Mouse (Mus musculus) limb, embryonic 14.5 days (tissue): Measurements from ENCODE around the gene Mthfd1l. TPM values are rescaled to one million over a fixed set of nuclear protein-coding genes. Genes with fewer than 3 reads are reported as not detected.

Experiments used
- ATAC-seq: fragments of 200-750 bp; cut with Nextera tagmentation; 2 replicates; pipeline ENCODE4 v1.8.0; 2017; ENCODE audit warnings: low read depth, moderate number of reproducible peaks, moderate TSS enrichment; ENCODE audit not compliant: low FRiP score
- DNase-seq: peaks from one replicate; pipeline ENCODE4 v3.0.0-alpha.2; 2015; ENCODE audit warnings: low spot score
- H3K27ac ChIP-seq: fragments of 300-500 bp; sonication (generic); replicated peaks from 2 replicates; pipeline ENCODE4 v1.5.1; 2014; ENCODE audit warnings: low read depth, mild to moderate bottlenecking, low read length, moderate library complexity, mixed read lengths
- H3K27me3 ChIP-seq: fragments of 300-500 bp; sonication (generic); 2 replicates; pipeline ENCODE4 v1.6.1; 2014; ENCODE audit warnings: low read length, mixed read lengths; ENCODE audit not compliant: control insufficient read depth, insufficient read depth
- H3K36me3 ChIP-seq: fragments of 300-500 bp; sonication (generic); 2 replicates; pipeline ENCODE4 v1.6.1; 2014; ENCODE audit warnings: mild to moderate bottlenecking, low read length, moderate library complexity, mixed read lengths; ENCODE audit not compliant: control insufficient read depth, insufficient read depth
- H3K4me1 ChIP-seq: fragments of 300-500 bp; sonication (generic); 2 replicates; pipeline ENCODE4 v1.6.1; 2014; ENCODE audit warnings: antibody characterized with exemption, low read length, mixed read lengths; ENCODE audit not compliant: control insufficient read depth, insufficient read depth
- H3K4me2 ChIP-seq: fragments of 300-500 bp; sonication (generic); replicated peaks from 2 replicates; pipeline ENCODE4 v1.6.1; 2014; ENCODE audit warnings: low read depth, mild to moderate bottlenecking, low read length, moderate library complexity; ENCODE audit not compliant: severe bottlenecking
- H3K4me3 ChIP-seq: fragments of 300-500 bp; sonication (generic); replicated peaks from 2 replicates; pipeline ENCODE4 v1.5.1; 2014; ENCODE audit warnings: low read length
- H3K9ac ChIP-seq: fragments of 300-500 bp; sonication (generic); 2 replicates; pipeline ENCODE4 v1.6.1; 2014; ENCODE audit warnings: mild to moderate bottlenecking, low read depth, low read length, moderate library complexity; ENCODE audit not compliant: severe bottlenecking
- H3K9me3 ChIP-seq: fragments of 300-500 bp; sonication (generic); 2 replicates; pipeline ENCODE4 v1.6.1; 2016; ENCODE audit warnings: low read length; ENCODE audit not compliant: control insufficient read depth
- POLR2A ChIP-seq: fragments of 200-500 bp; IDR thresholded peaks from 2 replicates; pipeline ENCODE4 v1.8.0; 2012; ENCODE audit warnings: inconsistent platforms, mild to moderate bottlenecking, moderate library complexity, borderline replicate concordance; ENCODE audit not compliant: insufficient read depth, insufficient read length; ENCODE audit errors: extremely low read depth
- WGBS: fragments of 180-500 bp; shearing (Covaris S2); extraction: QIAGEN DNeasy Blood & Tissue Kit; methylation state at CpG from one replicate; pipeline ENCODE4 v1.1.7; 2014; 5-methylcytosine and 5-hydroxymethylcytosine counted together
- polyA plus RNA-seq, 2 experiments: library from polyadenylated mRNA; depleted of rRNA in 1 of 2; stranded (reverse) in 1 of 2; unstranded in 1 of 2; fragments of >200 nt; fragmentation: Nextera tagmentation in 1 of 2; extraction: Ambion mirVana in 1 of 2; gene quantifications; 2 replicates each; pipeline versions ENCODE4 v1.2.1 to v1.2.3; 2012 to 2014

The Mthfd1l gene
- polyA plus RNA-seq, 2 experiments = 10.2 to 10.4 TPM

DNA sequence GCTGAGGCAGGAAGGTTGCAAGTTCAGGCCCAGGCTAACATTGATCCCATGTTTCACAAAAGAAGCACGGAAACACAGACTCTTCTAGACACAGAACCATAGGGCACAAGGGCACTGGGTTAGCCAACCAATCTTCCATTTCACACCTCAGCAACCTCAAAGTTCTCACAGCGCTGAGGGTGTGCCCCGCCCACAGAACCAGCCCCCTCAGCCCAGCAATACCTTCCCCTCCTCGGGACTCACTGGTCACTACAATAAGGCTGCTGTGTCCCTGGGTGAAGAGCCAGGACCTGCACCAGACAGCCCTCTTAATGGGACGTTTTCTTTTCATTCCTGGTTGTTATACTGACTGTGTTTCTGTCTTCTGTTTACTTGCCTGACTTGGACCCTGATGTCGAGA is 181.1 kb downstream of the Mthfd1l start:
- 63% methylated on average over 6 of the region's 6 CpGs for WGBS
- H3K4me2 ChIP-seq = no peak overlapping the region
- TF ChIP-seq POLR2A = no peak
- no peaks in the 10 kb centered on the region for H3K4me1 ChIP-seq
- no peak overlapping the region for H3K27ac ChIP-seq
- H3K4me3 ChIP-seq = no peak overlapping the region
- ATAC-seq = no peak
- H3K9me3 ChIP-seq = no peaks in the 10 kb centered on the region
- no peaks in the 10 kb centered on the region for H3K36me3 ChIP-seq
- H3K9ac ChIP-seq = no peak overlapping the region
- DNase-seq = no peak
- H3K27me3 ChIP-seq = no peaks in the 10 kb centered on the region

DNA sequence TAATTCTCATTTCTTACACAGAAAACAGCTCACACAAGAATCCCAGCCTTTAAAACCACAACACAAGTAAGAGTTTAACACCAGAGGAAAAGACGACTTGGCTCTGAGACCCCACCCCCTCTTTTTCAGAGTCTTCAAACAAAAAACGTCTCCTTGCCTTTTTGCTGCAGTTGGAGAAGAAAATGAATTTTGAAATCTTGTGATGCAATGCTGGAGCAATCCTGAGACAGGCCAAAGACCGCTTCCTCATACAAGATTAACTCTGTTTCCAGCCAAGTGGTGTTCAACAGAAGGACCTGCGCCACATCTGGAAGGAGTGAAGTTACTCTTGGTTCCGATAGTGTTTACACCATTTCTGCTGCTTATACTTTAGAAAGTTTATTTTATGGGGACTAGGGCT is 182.6 kb downstream of the Mthfd1l start:
- Histone ChIP-seq H3K9ac (no peak overlapping the region), H3K4me3 (no peak overlapping the region), H3K27ac (no peak overlapping the region), H3K36me3 (no peaks in the 10 kb centered on the region), H3K4me1 (no peaks in the 10 kb centered on the region), H3K27me3 (no peaks in the 10 kb centered on the region), H3K4me2 (no peak overlapping the region), H3K9me3 (no peaks in the 10 kb centered on the region)
- no peak for TF ChIP-seq POLR2A
- DNase-seq (no peak), ATAC-seq (no peak)
- WGBS = 72% methylated on average over 5 of the region's 5 CpGs

DNA sequence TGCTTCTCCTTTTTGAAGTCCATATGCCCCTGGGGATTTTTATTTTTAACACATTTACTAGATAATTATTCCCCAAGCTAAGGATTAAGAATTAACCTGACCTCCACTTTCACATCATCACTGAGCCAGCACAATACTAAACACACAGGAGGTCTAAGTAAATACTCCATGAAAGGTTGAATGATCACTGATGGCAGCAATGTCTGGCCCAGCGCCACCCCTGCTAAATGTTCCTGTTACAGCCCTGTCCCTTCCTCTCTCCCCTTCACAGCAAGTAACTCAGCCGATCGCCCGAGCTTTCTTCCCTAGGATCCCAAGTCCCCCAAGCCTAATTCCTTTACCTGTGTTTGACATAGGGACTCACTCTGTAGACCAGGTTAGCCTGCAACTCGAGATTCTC is 185.6 kb downstream of the Mthfd1l start:
- Histone ChIP-seq H3K27me3 (no peaks in the 10 kb centered on the region), H3K4me1 (no peaks in the 10 kb centered on the region), H3K4me3 (no peak overlapping the region), H3K36me3 (no peaks in the 10 kb centered on the region), H3K9me3 (no peaks in the 10 kb centered on the region), H3K4me2 (no peak overlapping the region), H3K27ac (no peak overlapping the region), H3K9ac (no peak overlapping the region)
- 91% methylated on average over 5 of the region's 5 CpGs for WGBS
- no peak for ATAC-seq
- no peak for TF ChIP-seq POLR2A
- DNase-seq = no peak

DNA sequence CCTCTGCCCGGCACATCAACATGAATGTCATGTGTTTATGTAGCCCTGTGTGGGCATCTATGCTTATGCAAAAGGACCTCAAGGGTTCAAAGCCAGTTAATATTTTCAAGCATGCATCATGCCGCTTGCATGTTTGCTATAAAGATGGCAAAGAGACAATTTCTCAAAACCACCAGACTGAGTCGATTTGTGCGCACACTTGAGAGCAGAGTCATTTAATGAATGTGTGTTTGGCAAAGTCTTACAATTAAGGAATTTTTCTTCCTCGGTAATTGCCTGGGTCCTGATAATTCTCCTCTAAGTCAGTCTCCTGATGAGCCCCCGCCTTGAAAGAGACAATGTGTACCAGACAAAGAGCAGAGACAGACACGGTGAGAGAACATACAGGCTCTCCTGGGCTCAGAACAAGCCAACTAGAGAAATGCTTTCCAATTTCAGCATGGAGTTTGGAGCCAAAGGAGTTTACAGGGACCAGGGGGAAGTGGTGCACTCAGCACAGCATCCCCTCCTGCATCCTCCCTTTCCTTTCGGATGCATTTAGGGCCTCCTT is 186.7 kb downstream of the Mthfd1l start:
- H3K9me3 ChIP-seq = no peaks in the 10 kb centered on the region
- H3K36me3 ChIP-seq = no peaks in the 10 kb centered on the region
- H3K27me3 ChIP-seq = no peaks in the 10 kb centered on the region
- no peaks in the 10 kb centered on the region for H3K4me1 ChIP-seq
- no peak for TF ChIP-seq POLR2A
- no peak overlapping the region for H3K4me3 ChIP-seq
- no peak overlapping the region for H3K9ac ChIP-seq
- ATAC-seq (no peak), DNase-seq (no peak)
- WGBS = 80% methylated on average over 8 of the region's 8 CpGs
- no peak overlapping the region for H3K27ac ChIP-seq
- no peak overlapping the region for H3K4me2 ChIP-seq

DNA sequence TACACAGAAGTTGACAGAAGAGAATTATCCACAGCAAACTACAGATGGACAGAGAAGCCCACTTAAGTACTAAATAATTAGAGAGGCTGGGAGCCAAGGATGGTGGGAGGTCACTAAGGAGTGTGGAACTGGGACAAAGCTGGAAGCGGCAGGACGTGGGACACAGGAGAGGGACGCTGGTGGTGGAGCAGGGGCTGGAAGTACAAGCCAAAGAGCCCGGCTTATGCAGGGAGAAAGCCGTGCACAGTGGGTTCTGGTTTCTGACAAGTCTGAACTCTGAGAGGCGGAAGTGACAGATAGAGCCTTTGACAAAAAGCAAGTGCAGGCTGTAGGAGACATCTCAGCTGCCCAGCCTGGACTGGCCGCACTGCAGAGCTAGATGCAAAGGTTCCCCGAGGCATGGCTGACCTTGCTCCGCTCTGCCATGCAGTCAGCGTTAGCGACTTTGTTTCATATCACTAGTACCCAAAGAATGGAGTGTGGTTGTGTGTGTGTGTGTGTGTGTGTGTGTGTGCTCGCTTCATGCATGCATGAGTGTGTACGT is 187.4 kb downstream of the Mthfd1l start:
- 76% methylated on average over 13 of the region's 13 CpGs for WGBS
- Histone ChIP-seq H3K9me3 (no peaks in the 10 kb centered on the region), H3K36me3 (no peaks in the 10 kb centered on the region), H3K4me2 (no peak overlapping the region), H3K27ac (no peak overlapping the region), H3K4me3 (no peak overlapping the region), H3K4me1 (no peaks in the 10 kb centered on the region), H3K27me3 (no peaks in the 10 kb centered on the region), H3K9ac (no peak overlapping the region)
- DNase-seq = no peak
- ATAC-seq = no peak
- no peak for TF ChIP-seq POLR2A
